Mouse (Mus musculus): Measurements from ENCODE around the gene Fndc10. TPM values are rescaled to one million over a fixed set of nuclear protein-coding genes. Genes with fewer than 3 reads are reported as not detected.
"Not testable (repeated sequence)": the region's sequence is repeated elsewhere in the genome, so short reads cannot be mapped to it uniquely, and the experiment has no call there.

The Fndc10 gene
- polyA plus RNA-seq, 1 experiment = 9.0 TPM

- TF ChIP-seq FOSL1 (IDR thresholded peaks at IDR 0.05; ENCODE audit: insufficient read depth, low read length, poor library complexity, severe bottlenecking) (no peak), USF1 (IDR thresholded peaks at IDR 0.05; ENCODE audit: low read depth) (no peak), MYOG (IDR thresholded peaks at IDR 0.05; ENCODE audit: control insufficient read depth, extremely low read depth, insufficient read length) (no peak), CEBPB (IDR thresholded peaks at IDR 0.05; ENCODE audit: low read depth) (no peak)
- no peak overlapping the region for H3K4me3 ChIP-seq (ENCODE audit: insufficient read depth, poor library complexity, severe bottlenecking)
Observed at GRCm38 (mm10) chr4:155672082-155672481, 22.1 kb upstream of the Fndc10 start.

GRCm38 (mm10) chr4:155675991-155676390, 18.2 kb upstream of the Fndc10 start:
- no peaks in the 10 kb centered on the region for H3K79me2 ChIP-seq (ENCODE audit: control insufficient read depth, insufficient read depth)
- H3K27me3 ChIP-seq (ENCODE audit: control insufficient read depth, insufficient read depth, insufficient read length) = no peaks in the 10 kb centered on the region
- no peak overlapping the region for H3ac ChIP-seq (ENCODE audit: control insufficient read depth, insufficient read length, low read depth)
- no peaks in the 10 kb centered on the region for H3K36me3 ChIP-seq (ENCODE audit: control insufficient read depth, insufficient read depth)
- H3K79me3 ChIP-seq (ENCODE audit: low read depth) = no peaks in the 10 kb centered on the region
- no peak overlapping the region for H3K4me3 ChIP-seq (ENCODE audit: insufficient read depth, poor library complexity, severe bottlenecking)
- TF ChIP-seq CEBPB (IDR thresholded peaks at IDR 0.05; ENCODE audit: low read depth) (no peak), CTCF (IDR thresholded peaks at IDR 0.05; ENCODE audit: control insufficient read depth, insufficient read depth, insufficient read length) (peak; percentile 26)

More at GRCm38 (mm10) chr4:155672082-155672481, 22.1 kb upstream of the Fndc10 start:
- Histone ChIP-seq H3K27me3 (ENCODE audit: control insufficient read depth, insufficient read depth, insufficient read length) (no peaks in the 10 kb centered on the region), H3K79me3 (ENCODE audit: low read depth) (no peaks in the 10 kb centered on the region), H3ac (ENCODE audit: control insufficient read depth, insufficient read length, low read depth) (no peak overlapping the region), H3K79me2 (ENCODE audit: control insufficient read depth, insufficient read depth) (no peaks in the 10 kb centered on the region), H3K36me3 (ENCODE audit: control insufficient read depth, insufficient read depth) (no peaks in the 10 kb centered on the region)

GRCm38 (mm10) chr4:155683670-155684277, 10.4 kb upstream of the Fndc10 start:
- H3ac ChIP-seq (ENCODE audit: control insufficient read depth, insufficient read length, low read depth); H3K27me3 ChIP-seq (ENCODE audit: control insufficient read depth, insufficient read depth, insufficient read length): not testable (repeated sequence)

GRCm38 (mm10) chr4:155687764-155688163, 6.4 kb upstream of the Fndc10 start:
- H3K79me2 ChIP-seq (ENCODE audit: control insufficient read depth, insufficient read depth); H3K36me3 ChIP-seq (ENCODE audit: control insufficient read depth, insufficient read depth); H3K4me3 ChIP-seq (ENCODE audit: insufficient read depth, poor library complexity, severe bottlenecking); H3ac ChIP-seq (ENCODE audit: control insufficient read depth, insufficient read length, low read depth); H3K79me3 ChIP-seq (ENCODE audit: low read depth); H3K27me3 ChIP-seq (ENCODE audit: control insufficient read depth, insufficient read depth, insufficient read length): not testable (repeated sequence)

More at GRCm38 (mm10) chr4:155683670-155684277, 10.4 kb upstream of the Fndc10 start:
- not testable (repeated sequence) for H3K79me3 ChIP-seq (ENCODE audit: low read depth); H3K79me2 ChIP-seq (ENCODE audit: control insufficient read depth, insufficient read depth); H3K36me3 ChIP-seq (ENCODE audit: control insufficient read depth, insufficient read depth); H3K4me3 ChIP-seq (ENCODE audit: insufficient read depth, poor library complexity, severe bottlenecking)

- no peak for TF ChIP-seq MYOG (IDR thresholded peaks at IDR 0.05; ENCODE audit: control insufficient read depth, extremely low read depth, insufficient read length)
- TF ChIP-seq MYOD1 (IDR thresholded peaks at IDR 0.05; ENCODE audit: control insufficient read depth, insufficient read length, low read depth) = no peak
- TF ChIP-seq CTCF (IDR thresholded peaks at IDR 0.05; ENCODE audit: control insufficient read depth, insufficient read depth, insufficient read length) = no peak
- no peak for TF ChIP-seq CEBPB (IDR thresholded peaks at IDR 0.05; ENCODE audit: low read depth)
- TF ChIP-seq MAX (IDR thresholded peaks at IDR 0.05) = no peak
- TF ChIP-seq USF1 (IDR thresholded peaks at IDR 0.05; ENCODE audit: low read depth) = no peak
- no peak for TF ChIP-seq FOSL1 (IDR thresholded peaks at IDR 0.05; ENCODE audit: insufficient read depth, low read length, poor library complexity, severe bottlenecking)
- no peaks in the 10 kb centered on the region for H3K36me3 ChIP-seq (ENCODE audit: control insufficient read depth, insufficient read depth)
- no peak overlapping the region for H3ac ChIP-seq (ENCODE audit: control insufficient read depth, insufficient read length, low read depth)
Observed at GRCm38 (mm10) chr4:155690571-155691375, 3.4 kb upstream of the Fndc10 start.

GRCm38 (mm10) chr4:155692421-155692820, 1.7 kb upstream of the Fndc10 start:
- Histone ChIP-seq H3K79me2 (ENCODE audit: control insufficient read depth, insufficient read depth) (no peaks in the 10 kb centered on the region), H3K27me3 (ENCODE audit: control insufficient read depth, insufficient read depth, insufficient read length) (no peaks in the 10 kb centered on the region), H3K79me3 (ENCODE audit: low read depth) (no peaks in the 10 kb centered on the region), H3ac (ENCODE audit: control insufficient read depth, insufficient read length, low read depth) (no peak overlapping the region), H3K36me3 (ENCODE audit: control insufficient read depth, insufficient read depth) (no peaks in the 10 kb centered on the region), H3K4me3 (ENCODE audit: insufficient read depth, poor library complexity, severe bottlenecking) (no peak overlapping the region)
- TF ChIP-seq MYOD1 (IDR thresholded peaks at IDR 0.05; ENCODE audit: control insufficient read depth, insufficient read length, low read depth) (no peak), MYOG (IDR thresholded peaks at IDR 0.05; ENCODE audit: control insufficient read depth, extremely low read depth, insufficient read length) (no peak), USF1 (IDR thresholded peaks at IDR 0.05; ENCODE audit: low read depth) (no peak), FOSL1 (IDR thresholded peaks at IDR 0.05; ENCODE audit: insufficient read depth, low read length, poor library complexity, severe bottlenecking) (no peak)

More at GRCm38 (mm10) chr4:155690571-155691375, 3.4 kb upstream of the Fndc10 start:
- no peaks in the 10 kb centered on the region for H3K79me2 ChIP-seq (ENCODE audit: control insufficient read depth, insufficient read depth)
- no peak overlapping the region for H3K4me3 ChIP-seq (ENCODE audit: insufficient read depth, poor library complexity, severe bottlenecking)
- H3K79me3 ChIP-seq (ENCODE audit: low read depth) = no peaks in the 10 kb centered on the region
- peaks cover 5% of the 10 kb centered on the region for H3K27me3 ChIP-seq (ENCODE audit: control insufficient read depth, insufficient read depth, insufficient read length)
